Mouse (Mus musculus) spleen, adult 2 months (tissue): ENCODE data around the gene Gm42878.

Source experiments
- CTCF ChIP-seq: fragments of 200-500 bp; IDR thresholded peaks from 2 replicates; pipeline ENCODE4 v1.5.1; 2011; ENCODE audit warnings: mild to moderate bottlenecking, inconsistent platforms; ENCODE audit not compliant: insufficient read depth, insufficient read length, insufficient replicate concordance; ENCODE audit errors: extremely low read depth
- POLR2A ChIP-seq: fragments of 200-500 bp; IDR thresholded peaks from 2 replicates; pipeline ENCODE4 v1.6.1; 2011; ENCODE audit warnings: low read depth, low read length, inconsistent platforms

DNA sequence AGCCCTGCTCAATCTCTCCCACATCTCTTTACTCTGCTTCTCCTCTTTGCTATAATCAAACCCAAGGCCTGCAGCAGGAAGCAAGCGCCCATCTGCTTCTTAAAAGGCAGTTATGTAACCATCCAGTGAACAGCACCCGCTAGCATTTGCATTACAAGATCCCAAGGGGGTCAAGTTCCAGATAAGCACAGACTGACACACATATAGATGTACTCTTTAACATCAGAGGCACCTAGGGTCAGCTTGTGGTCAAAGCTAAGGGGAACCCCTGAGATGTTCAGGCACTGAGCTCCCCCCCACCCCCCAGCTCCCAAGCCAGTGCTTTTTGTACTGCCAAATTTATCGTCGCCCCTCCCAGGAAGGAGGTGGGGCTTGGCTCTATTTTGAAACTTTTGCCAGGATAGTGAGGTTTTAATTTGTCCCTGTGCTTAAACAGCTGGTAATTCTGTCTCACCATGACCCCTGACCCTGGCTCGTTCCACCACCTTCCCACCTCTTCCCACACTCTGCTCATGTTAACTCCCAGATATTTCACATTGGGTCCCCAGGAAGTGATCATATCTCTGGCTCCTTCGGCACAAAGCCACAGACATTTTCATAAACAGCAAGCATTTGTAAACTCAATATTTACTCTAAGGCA, 41.2 kb upstream of the Gm42878 start:
- TF ChIP-seq CTCF (no peak), POLR2A (no peak)
